Mouse (Mus musculus) adipocyte (in vitro differentiated cells): ENCODE data around the gene Gm21119.
"Not testable (repeated sequence)": the region's sequence is repeated elsewhere in the genome, so short reads cannot be mapped to it uniquely, and the experiment has no call there.

Experiments
- DNase-seq: peaks from one replicate; pipeline ENCODE4 v3.0.0-alpha.2; 2016; ENCODE audit warnings: low spot score

The Gm21119 gene

DNA sequence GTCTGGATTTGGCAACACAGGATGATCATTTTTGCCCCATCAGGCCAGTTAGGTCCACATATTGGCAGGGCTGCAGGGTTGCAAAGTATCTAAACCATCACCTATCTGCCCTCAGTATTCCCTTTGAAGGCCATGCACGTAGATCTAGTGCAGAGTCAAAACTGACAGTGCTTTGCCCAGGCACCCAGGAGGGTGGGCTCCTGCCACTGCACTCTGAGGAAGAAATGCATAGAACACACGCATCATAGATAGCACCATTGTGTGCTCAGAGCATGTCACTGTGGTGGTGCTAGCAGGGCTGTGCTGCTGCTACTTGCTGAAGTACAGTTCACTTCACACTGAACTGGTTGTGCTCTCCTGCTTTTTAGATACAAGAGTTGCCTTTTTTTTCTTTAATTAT, at the start of gene Gm21119:
Gene Gm21119, plus strand, starts transcription at position 301 of the 400 bp plus-strand sequence.
- DNase-seq = not testable (repeated sequence)

- DNase-seq = not testable (repeated sequence)
Measured at GRCm38 (mm10) chr8:20566753-20567152, 48.0 kb upstream of the Gm21119 start.

- DNase-seq = not testable (repeated sequence)
Measured at GRCm38 (mm10) chr8:20581081-20581480, 33.6 kb upstream of the Gm21119 start.

GRCm38 (mm10) chr8:20582772-20583171, 31.9 kb upstream of the Gm21119 start:
- DNase-seq = not testable (repeated sequence)

- DNase-seq = peak; percentile 18
Measured at GRCm38 (mm10) chr8:20588268-20589177, 26.2 kb upstream of the Gm21119 start.

DNA sequence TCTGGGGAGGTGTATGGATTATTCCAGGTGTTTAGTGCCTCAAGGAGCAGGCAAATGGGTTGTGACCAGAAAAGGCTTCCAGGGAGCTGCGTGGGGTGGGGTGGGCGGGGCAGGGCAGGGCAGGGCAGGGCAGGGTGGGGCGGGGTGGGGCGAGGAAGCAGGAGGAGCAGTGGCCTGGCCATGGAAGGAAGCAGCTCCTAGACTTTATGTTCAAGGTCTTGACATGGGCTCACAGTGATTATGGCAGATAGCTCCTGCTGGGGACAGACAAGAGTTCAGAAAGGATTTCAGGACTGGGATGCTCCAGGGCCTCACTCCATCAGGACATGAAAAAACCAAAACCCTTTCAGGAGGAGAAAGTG, 25.6 kb upstream of the Gm21119 start:
- not testable (repeated sequence) for DNase-seq

GRCm38 (mm10) chr8:20590117-20590997, 24.4 kb upstream of the Gm21119 start:
- peak; percentile 19 for DNase-seq

DNA sequence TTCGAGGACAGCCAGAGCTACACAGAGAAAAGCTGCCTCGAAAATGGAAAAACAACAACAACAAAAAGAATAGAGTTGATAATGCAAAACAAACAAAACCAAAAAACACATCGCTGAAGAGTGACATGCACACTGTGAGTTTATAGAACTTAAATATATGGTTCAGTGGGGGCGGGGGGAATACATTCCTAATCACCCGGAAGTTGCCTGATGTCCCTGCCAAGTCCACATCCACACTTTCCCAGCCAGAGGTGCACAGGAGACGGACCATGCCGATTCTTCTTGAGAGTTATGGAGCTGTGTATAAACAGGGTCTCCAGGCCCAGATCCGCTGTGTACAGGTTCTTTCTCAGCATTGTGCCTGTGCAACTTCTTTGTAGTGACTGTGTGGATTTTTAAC, 23.7 kb upstream of the Gm21119 start:
- not testable (repeated sequence) for DNase-seq

DNA sequence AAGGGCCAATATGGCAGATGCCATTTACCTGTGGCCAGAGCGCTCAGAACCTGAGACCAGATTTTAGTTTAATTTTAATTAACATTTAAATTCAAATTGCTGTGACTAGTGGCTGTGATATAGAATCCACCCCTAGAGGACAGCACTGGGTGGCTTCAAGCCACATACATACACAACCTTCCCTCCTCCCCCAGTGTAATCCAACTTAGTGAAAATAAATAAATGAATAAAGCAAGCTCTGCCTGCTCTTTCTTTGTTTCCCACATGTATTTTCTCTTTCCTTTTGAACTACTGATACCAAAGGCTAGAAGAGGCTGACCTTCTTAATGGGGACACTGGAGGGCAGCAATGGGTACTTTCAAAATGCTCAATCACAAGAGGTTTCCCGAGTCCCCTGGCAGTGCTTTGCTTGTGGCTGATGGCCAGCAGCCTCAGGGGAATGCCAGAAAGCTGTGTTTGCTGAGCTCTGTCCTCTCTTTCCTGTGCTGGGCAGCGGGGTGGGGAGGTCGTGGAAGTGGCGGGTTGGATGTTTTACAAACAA, 21.9 kb upstream of the Gm21119 start:
- DNase-seq = not testable (repeated sequence)

DNA sequence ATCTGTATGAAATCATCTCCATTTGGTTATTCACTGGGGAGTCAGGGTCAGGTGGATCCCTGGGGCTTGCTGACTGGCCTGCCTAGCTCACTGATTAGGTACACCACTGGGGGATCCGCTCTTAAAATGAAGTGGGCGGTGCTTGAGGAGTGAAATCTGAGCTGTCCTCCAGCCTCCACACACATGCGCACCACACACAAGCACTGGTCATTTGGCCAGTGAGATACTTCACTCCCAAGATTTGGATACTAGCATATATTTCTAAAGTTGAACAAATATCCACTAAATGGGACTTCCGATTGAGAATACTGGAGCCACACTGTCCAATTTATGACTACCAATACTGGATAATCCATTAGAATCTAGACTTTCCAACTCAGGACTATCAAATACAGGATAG, 20.9 kb upstream of the Gm21119 start:
- not testable (repeated sequence) for DNase-seq

DNA sequence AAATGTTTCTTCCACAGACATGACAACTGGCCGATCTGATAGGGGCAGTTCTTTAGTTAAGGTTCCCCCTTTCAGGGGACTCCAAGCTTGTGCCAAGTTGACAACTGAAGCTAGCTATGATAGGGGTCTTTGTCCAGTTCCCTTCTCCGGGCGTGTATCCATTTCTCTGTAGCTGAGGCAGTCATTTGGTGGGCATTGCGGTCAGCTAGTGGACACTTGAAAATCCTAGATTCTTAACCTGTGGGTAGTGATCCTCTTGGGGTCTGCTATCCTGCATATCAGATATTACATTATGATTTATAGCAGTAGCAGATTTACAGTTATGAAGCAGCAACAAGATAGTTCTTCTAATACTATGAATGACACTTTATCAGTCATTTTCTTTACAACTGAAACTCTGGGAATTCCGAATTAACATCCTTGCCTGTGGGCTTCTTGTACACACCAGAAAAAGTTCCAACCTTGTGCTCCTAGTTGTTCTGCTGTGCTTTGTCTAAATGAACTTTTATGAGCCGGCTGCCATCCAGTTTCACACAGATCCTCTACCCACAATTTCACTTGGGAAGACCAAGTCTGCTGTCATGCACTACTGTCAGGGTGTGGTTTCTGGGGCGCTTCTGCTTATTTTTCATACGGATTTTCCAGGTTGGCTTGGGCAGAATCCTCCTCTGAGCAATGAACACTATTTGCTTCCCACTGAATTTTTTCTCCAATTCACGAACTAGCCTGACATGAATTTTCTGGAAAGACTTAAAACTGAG, 18.5 kb upstream of the Gm21119 start:
- DNase-seq = not testable (repeated sequence)

- DNase-seq = peak; percentile 3
Measured at GRCm38 (mm10) chr8:20596842-20597708, 17.6 kb upstream of the Gm21119 start.

- DNase-seq = not testable (repeated sequence)
Measured at GRCm38 (mm10) chr8:20598300-20599170, 16.2 kb upstream of the Gm21119 start.

GRCm38 (mm10) chr8:20599350-20599749, 15.4 kb upstream of the Gm21119 start:
- peak; percentile 2 for DNase-seq

DNA sequence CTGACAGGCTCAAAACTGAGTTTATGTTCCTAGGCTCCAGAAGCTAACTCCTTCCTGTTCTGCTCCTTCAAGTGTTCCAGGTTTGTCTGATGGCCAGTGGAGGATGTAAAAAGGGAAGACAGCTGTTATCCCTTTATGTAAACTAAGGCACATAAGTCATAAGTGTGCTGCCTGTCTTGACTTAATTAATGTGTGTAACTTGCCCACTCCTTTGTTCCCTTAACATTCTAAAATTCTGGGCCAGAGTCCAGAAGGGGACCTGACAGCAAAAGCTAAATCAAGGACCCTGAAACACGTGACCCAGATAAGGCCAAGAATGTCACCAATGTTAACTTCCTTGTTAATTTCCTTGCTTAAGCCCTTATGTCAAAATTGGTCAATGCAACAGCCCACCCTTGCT, 3.9 kb upstream of the Gm21119 start:
- not testable (repeated sequence) for DNase-seq

- not testable (repeated sequence) for DNase-seq
Measured at GRCm38 (mm10) chr8:20612721-20613120, 2.0 kb upstream of the Gm21119 start.

GRCm38 (mm10) chr8:20630766-20631165, 16.0 kb downstream of the Gm21119 start:
- DNase-seq = not testable (repeated sequence)

DNA sequence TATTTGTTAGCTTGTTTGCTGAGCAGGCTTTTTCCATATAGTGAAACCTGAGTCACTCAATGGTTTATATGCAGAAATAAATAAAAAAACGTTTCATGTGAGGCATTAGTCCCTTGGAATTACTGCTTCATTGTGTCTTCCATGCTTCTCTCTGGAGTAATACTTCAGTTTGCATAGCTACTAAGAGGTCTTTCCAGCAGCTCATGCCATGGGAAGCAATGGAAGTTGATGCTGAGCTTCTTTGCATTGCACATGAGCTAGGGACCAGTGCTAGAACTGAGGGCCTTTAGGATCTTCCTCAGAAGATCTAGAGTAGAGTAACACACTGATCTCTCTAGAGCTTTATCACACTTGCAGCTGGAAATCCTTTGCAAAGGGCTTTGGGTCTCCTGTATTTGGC, 23.2 kb downstream of the Gm21119 start:
- DNase-seq = not testable (repeated sequence)

GRCm38 (mm10) chr8:20643536-20643935, 28.8 kb downstream of the Gm21119 start:
- not testable (repeated sequence) for DNase-seq
